Mouse (Mus musculus): ENCODE data around the gene Irgm1. TPM values are rescaled to one million over a fixed set of nuclear protein-coding genes. Genes with fewer than 3 reads are reported as not detected.
"Not testable (repeated sequence)": the region's sequence is repeated elsewhere in the genome, so short reads cannot be mapped to it uniquely, and the experiment has no call there.

Irgm1 gene
- polyA plus RNA-seq, 1 experiment from 2014 or later, result 17.0 TPM

DNA sequence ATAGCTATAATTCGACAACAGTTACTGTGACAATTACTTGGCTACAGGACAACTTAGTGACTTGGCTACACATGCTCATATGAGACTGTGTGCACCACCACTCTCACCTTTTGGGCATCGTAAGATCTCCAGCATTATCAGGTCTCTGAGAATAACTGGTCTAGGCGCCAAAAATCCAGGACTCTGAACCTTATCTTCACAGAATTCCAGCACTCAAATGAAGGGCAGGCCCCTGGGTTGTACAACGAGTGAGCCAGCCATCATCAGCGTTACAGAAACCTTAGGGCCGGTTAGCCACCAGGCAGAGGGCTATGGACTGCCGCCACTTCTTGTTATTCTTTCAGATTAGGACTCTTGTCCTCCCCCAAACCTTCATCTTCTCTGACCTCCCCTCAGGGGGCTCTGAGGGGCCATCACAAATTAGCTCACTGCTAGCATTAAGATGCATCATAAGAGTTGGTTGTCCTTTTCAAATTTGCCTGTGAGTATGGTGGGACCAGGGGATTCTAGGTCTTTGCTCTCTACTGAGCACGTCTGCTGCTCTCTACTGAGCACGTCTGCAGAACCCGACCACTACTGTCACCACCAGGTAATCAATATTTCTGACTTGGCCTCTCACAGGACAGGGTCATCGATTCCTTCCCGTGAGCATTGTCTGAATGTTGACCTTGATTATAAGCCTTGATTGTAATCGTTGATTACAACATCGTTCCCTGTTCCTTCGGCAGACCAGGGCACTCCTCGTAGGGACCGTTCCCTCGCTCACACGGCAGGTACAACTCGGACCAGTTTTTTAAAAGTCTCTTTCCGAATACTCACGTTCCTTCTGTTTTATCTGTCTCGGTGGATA is 18.6 kb downstream of the Irgm1 start:
- ATAC-seq (ENCODE audit: low read depth) (peak; percentile 9), DNase-seq (no peak)
- H3K9me3 ChIP-seq (replicated peaks), result 0 out of 2 replicates have a peak, but pooled peaks cover 3% of the 10 kb centered on the region
- 8% methylated on average over 23 of the region's 23 CpGs for WGBS (ENCODE audit: insufficient replicate concordance)
- H3K27ac ChIP-seq, result no peak overlapping the region
- peaks cover 22% of the 10 kb centered on the region for H3K27me3 ChIP-seq
- peak overlapping the region; percentile 75 for H3K4me3 ChIP-seq (replicated peaks)
- no peaks in the 10 kb centered on the region for H3K36me3 ChIP-seq
- H3K4me2 ChIP-seq, result peak overlapping the region; percentile 97
- H3K4me1 ChIP-seq (replicated peaks), result peaks cover 48% of the 10 kb centered on the region
- peak overlapping the region; percentile 75 for H3K9ac ChIP-seq

DNA sequence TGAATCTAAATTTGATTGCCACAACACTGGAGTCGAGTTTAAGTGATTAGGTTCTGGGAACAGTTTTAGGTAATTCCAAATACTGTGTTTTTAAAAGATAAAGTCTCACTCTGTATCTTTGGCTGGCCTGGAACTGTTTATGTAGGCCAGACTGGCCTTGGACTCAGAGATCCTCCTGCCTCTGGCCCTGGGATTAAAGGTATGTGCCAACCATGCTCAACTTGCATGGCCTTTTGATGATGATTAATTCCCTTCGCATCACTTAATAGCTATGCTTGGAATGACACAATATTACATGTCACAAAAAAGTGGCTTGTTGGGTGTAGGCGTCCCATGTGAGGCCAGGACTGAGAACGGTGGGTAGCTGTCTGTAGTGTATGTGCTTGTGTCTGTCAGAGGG is 19.3 kb downstream of the Irgm1 start:
- Histone ChIP-seq H3K9me3 (replicated peaks) (0 out of 2 replicates have a peak, but pooled peaks cover 3% of the 10 kb centered on the region), H3K4me3 (replicated peaks) (peak overlapping the region; percentile 75; the same call in 1 of the 2 replicates), H3K4me1 (replicated peaks) (peaks cover 42% of the 10 kb centered on the region), H3K9ac (0 out of 2 replicates have a peak overlapping the region, but pooled peaks have one; percentile 75), H3K4me2 (peak overlapping the region; percentile 97), H3K36me3 (no peaks in the 10 kb centered on the region), H3K27me3 (peaks cover 26% of the 10 kb centered on the region), H3K27ac (no peak overlapping the region)
- no peak for ATAC-seq (ENCODE audit: low read depth)
- no peak for DNase-seq
- 72% methylated on average over 4 of the region's 4 CpGs for WGBS (ENCODE audit: insufficient replicate concordance)

DNA sequence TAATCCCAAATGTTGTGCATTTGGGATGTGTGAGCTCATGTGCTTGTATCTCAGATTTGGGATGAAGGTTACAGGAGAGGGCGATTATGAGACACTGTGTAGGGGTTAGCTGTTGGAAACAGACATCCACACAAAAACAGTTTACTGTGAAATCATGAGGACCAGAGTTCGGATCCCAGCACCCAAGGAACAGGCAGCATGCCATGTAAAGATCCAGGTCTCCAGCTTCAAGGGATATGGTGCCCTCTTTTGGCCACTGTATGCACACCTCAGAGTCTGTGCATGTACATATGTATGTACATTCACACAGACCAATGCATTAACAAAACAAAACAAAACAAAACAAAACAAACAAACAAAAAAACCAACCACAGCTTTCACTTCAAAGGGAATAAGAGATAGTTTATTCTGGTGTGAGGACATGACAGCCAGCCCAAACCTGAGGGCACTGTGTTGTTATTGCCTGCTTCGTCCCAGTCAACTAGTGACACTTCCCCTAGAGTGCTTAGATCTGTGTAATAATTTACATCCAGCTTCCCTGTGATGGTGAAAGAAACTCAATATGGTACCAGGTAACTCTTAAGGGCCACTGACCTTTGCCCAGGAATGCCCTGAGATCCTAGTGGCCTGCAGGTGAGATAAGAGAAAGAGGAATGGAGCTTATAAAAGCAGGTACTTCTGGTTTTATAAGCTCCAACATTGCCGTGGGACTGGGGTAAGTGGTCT is 20.1 kb downstream of the Irgm1 start:
- ATAC-seq (ENCODE audit: low read depth) (no peak), DNase-seq (no peak)
- Histone ChIP-seq H3K4me2 (no peak overlapping the region), H3K4me3 (replicated peaks) (no peak overlapping the region), H3K9ac (no peak overlapping the region), H3K9me3 (replicated peaks) (0 out of 2 replicates have a peak, but pooled peaks cover 3% of the 10 kb centered on the region), H3K27me3 (peaks cover 26% of the 10 kb centered on the region), H3K27ac (no peak overlapping the region), H3K4me1 (replicated peaks) (peaks cover 39% of the 10 kb centered on the region), H3K36me3 (no peaks in the 10 kb centered on the region)
- 71% methylated on average over 4 of the region's 4 CpGs for WGBS (ENCODE audit: insufficient replicate concordance)

DNA sequence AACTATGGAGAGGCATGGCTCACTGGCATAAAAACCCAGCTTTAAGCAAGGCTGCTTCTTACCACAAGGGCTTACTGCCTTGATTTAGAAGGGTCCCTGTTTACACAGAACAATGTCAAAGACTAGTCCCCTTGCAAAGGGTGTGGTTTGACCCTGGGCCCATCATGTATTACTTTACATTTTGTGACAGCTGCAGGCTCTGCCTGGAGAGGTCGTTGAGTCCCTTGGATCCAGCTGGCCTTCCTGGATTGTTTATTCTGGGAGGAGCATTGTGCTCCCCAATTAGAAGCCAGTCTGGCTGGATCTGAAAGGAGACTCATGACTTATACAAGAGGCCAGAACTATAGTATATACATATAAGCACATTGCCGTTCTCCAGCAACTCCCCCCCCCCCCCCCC is 21.2 kb downstream of the Irgm1 start:
- ATAC-seq (ENCODE audit: low read depth), result no peak
- 0 out of 2 replicates have a peak, but pooled peaks cover 3% of the 10 kb centered on the region for H3K9me3 ChIP-seq (replicated peaks)
- H3K36me3 ChIP-seq, result no peaks in the 10 kb centered on the region
- no peak for DNase-seq
- no peak overlapping the region for H3K9ac ChIP-seq
- H3K4me1 ChIP-seq (replicated peaks), result peaks cover 31% of the 10 kb centered on the region
- WGBS (ENCODE audit: insufficient replicate concordance), result 35% methylated on average over 2 of the region's 2 CpGs
- peaks cover 26% of the 10 kb centered on the region for H3K27me3 ChIP-seq
- no peak overlapping the region for H3K4me2 ChIP-seq
- H3K4me3 ChIP-seq (replicated peaks), result no peak overlapping the region
- no peak overlapping the region for H3K27ac ChIP-seq

DNA sequence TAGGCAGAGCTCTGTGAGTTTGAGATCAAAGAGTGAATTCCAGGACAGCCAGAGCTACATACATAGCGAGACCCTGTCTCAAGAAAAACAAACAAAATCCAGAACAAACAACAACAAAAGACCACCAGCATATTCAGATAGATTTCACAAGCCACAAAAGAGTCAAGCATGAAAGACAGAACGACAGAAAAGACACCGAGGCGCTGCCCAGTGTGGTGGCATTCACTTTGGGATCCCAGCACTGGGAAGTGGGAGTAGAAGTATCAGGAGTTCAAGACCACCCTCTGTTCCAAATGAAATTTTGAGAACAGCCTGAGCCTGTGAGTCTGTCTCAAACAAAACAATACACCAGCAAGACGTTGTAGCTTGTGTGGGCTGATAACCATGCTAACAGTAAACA is 24.6 kb downstream of the Irgm1 start:
- 53% methylated on average over 5 of the region's 5 CpGs for WGBS (ENCODE audit: insufficient replicate concordance)
- peaks cover 3% of the 10 kb centered on the region; the same call in 1 of the 2 replicates for H3K4me1 ChIP-seq (replicated peaks)
- no peak overlapping the region for H3K4me3 ChIP-seq (replicated peaks)
- DNase-seq (no peak), ATAC-seq (ENCODE audit: low read depth) (no peak)
- H3K27me3 ChIP-seq, result peaks cover 26% of the 10 kb centered on the region
- H3K36me3 ChIP-seq, result no peaks in the 10 kb centered on the region
- H3K27ac ChIP-seq, result no peak overlapping the region
- H3K4me2 ChIP-seq, result no peak overlapping the region
- H3K9me3 ChIP-seq (replicated peaks), result 0 out of 2 replicates have a peak, but pooled peaks cover 3% of the 10 kb centered on the region
- H3K9ac ChIP-seq, result no peak overlapping the region

DNA sequence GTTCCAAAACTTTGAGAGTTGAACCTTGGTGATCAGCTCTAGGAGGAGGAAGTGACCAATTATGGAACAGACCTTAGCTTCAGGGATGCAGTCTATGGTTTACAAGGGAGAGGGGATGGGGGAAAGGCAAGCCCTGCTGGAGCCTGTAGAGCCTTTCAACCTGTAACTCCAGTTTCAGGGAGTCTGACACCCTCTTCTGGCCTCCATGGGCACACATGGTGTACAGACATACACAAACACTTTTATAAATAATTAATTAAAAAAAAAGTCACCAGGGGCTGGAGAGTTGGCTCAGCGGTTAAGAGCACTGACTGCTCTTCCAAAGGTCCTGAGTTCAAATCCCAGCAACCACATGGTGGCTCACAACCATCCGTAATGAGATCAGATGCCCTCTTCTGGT is 25.1 kb downstream of the Irgm1 start:
- not testable (repeated sequence) for H3K4me3 ChIP-seq (replicated peaks); H3K36me3 ChIP-seq; H3K9me3 ChIP-seq (replicated peaks); ATAC-seq (ENCODE audit: low read depth); DNase-seq; H3K9ac ChIP-seq; H3K4me1 ChIP-seq (replicated peaks); H3K4me2 ChIP-seq; H3K27ac ChIP-seq
- H3K27me3 ChIP-seq, result peaks cover 26% of the 10 kb centered on the region
- WGBS (ENCODE audit: insufficient replicate concordance), result 69% methylated on average over 2 of the region's 2 CpGs

DNA sequence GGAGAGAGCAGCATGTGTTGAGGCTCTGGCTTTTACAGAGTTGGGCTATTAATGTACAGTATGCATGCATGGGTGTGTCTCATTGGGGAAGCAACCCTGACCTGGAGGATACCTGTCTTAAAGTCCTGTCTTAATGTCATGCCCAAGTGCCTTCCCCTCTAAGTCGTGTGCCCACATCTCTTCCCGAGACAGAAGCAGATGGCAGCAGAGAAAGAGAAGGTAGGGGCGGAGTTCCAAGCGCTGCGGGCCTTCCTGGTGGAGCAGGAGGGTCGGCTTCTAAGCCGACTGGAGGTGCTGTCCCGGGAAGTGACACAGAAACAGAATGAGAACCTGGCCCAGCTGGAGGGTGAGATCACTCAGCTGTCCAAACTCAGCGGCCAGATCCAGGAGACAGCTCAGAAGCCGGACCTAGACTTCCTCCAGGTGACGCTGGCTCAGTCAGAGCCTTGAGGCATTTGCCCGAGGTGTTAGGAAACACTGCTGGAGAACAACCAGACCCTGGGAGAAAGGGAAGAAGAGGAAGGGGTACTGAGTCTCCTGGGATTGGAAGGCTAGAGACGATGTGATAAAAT is 26.2 kb downstream of the Irgm1 start:
- ATAC-seq (ENCODE audit: low read depth) (no peak), DNase-seq (no peak)
- Histone ChIP-seq H3K4me2 (no peak overlapping the region), H3K36me3 (no peaks in the 10 kb centered on the region), H3K27ac (no peak overlapping the region), H3K9me3 (replicated peaks) (no peaks in the 10 kb centered on the region), H3K4me3 (replicated peaks) (no peak overlapping the region), H3K27me3 (peaks cover 26% of the 10 kb centered on the region), H3K9ac (no peak overlapping the region), H3K4me1 (replicated peaks) (no peaks in the 10 kb centered on the region; the same call in 1 of the 2 replicates)
- 44% methylated on average over 13 of the region's 13 CpGs for WGBS (ENCODE audit: insufficient replicate concordance)

DNA sequence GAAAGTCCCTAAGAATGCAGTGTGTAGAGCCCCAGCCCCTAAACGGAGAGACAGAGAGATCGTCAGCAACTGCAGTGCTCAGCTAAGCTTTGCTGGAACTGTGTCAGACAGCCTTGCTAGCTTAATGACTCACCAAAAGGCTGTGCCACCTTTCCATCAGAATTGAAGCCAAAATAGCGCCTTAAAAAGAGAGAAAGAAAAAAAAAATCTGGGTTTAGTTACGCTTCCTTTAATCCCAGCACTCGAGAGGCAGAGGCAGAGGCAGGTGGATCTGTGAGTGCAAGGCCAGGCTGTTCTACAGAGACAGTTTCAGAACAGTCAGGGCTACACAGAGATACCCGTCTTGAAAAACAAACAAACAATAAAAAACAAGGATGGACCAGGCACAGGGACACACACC is 27.2 kb downstream of the Irgm1 start:
- DNase-seq, result no peak
- 55% methylated on average over 6 of the region's 6 CpGs for WGBS (ENCODE audit: insufficient replicate concordance)
- Histone ChIP-seq H3K4me3 (replicated peaks) (no peak overlapping the region), H3K27me3 (peaks cover 15% of the 10 kb centered on the region), H3K27ac (no peak overlapping the region), H3K36me3 (no peaks in the 10 kb centered on the region), H3K4me1 (replicated peaks) (no peaks in the 10 kb centered on the region), H3K9me3 (replicated peaks) (no peaks in the 10 kb centered on the region), H3K4me2 (no peak overlapping the region), H3K9ac (no peak overlapping the region)
- no peak for ATAC-seq (ENCODE audit: low read depth)

DNA sequence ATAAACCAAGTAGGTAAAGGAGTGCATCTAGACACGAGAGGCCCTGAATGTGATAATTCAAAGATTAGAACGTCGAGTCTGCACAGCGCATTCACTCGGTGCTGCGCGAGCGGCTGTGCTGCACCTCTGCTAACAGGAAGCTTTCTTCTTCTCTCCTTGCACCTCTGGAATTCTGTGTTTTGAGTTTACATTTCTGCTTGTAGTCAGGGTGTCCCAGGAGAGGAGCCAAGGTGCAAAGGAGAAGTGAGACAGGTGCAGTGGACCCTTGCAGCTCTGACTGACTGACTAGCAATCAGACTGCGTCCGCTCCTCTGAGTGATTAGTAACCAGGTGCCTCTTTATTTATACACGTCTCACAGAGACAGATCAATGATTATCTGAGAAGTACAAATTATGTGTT is 28.3 kb downstream of the Irgm1 start:
- Histone ChIP-seq H3K27me3 (0 out of 2 replicates have a peak, but pooled peaks cover 11% of the 10 kb centered on the region), H3K9ac (no peak overlapping the region), H3K4me2 (no peak overlapping the region), H3K4me1 (replicated peaks) (peaks cover 6% of the 10 kb centered on the region), H3K4me3 (replicated peaks) (no peak overlapping the region), H3K9me3 (replicated peaks) (no peaks in the 10 kb centered on the region), H3K36me3 (no peaks in the 10 kb centered on the region), H3K27ac (no peak overlapping the region)
- WGBS (ENCODE audit: insufficient replicate concordance), result 74% methylated on average over 11 of the region's 11 CpGs
- no peak for DNase-seq
- ATAC-seq (ENCODE audit: low read depth), result no peak

DNA sequence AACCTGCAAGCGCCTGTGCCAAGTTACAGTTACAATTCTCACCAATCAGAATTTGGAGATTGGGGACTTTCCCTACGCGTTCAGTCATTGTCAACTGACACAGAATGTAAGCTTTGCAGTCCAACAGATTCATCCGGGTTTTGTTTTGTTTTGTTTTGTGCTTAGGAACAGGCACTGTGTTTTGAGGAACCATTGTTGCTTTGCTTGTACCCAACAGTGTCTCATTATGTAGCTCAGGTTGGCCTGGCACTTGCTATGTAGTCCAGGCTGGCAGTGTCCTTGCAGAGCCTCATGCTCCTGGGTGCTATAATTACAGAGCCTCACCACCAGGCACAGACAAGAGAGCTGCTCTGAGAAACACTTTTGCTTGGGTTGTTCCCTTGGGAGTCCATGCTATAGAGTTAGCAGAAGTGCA is 29.1 kb downstream of the Irgm1 start:
- H3K4me3 ChIP-seq (replicated peaks), result no peak overlapping the region
- DNase-seq (no peak), ATAC-seq (ENCODE audit: low read depth) (no peak)
- H3K4me1 ChIP-seq (replicated peaks), result peaks cover 14% of the 10 kb centered on the region
- H3K27ac ChIP-seq, result no peak overlapping the region
- no peak overlapping the region for H3K4me2 ChIP-seq
- H3K9me3 ChIP-seq (replicated peaks), result no peaks in the 10 kb centered on the region
- no peak overlapping the region for H3K9ac ChIP-seq
- WGBS (ENCODE audit: insufficient replicate concordance), result 72% methylated on average over 4 of the region's 4 CpGs
- peaks cover 12% of the 10 kb centered on the region for H3K27me3 ChIP-seq
- no peaks in the 10 kb centered on the region for H3K36me3 ChIP-seq

DNA sequence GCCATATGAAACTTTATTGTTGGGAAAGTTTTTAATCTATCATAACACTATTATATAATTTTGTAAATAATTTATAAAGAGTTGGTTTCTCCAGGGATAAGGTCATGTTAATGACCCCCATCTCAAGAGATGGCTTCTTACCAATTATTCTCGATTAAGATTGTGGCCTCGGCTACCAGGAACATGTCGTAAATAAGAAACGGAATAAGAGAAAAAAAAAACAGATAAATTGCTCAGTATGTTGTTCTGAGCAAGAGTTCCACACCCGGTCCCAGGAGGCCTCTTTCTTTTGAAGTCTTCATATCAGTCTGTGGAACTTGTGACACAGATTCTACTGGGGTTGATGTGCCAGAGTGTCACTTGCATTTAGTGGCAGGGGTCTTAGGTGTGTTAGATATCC is 30.3 kb downstream of the Irgm1 start:
- H3K4me1 ChIP-seq (replicated peaks), result peaks cover 21% of the 10 kb centered on the region
- DNase-seq, result no peak
- no peak for ATAC-seq (ENCODE audit: low read depth)
- no peak overlapping the region for H3K4me3 ChIP-seq (replicated peaks)
- H3K9ac ChIP-seq, result no peak overlapping the region
- H3K36me3 ChIP-seq, result no peaks in the 10 kb centered on the region
- no peak overlapping the region for H3K27ac ChIP-seq
- peaks cover 24% of the 10 kb centered on the region for H3K27me3 ChIP-seq
- 66% methylated on average over 5 of the region's 5 CpGs for WGBS (ENCODE audit: insufficient replicate concordance)
- no peak overlapping the region for H3K4me2 ChIP-seq
- H3K9me3 ChIP-seq (replicated peaks), result no peaks in the 10 kb centered on the region

Measured in liver, embryonic 13.5 days (tissue).